Mouse (Mus musculus): Measurements from ENCODE around the gene Cst11.

- no peak for TF ChIP-seq CTCF (IDR thresholded peaks at IDR 0.05)
- no peak for TF ChIP-seq EP300 (IDR thresholded peaks at IDR 0.05)
Observed at GRCm38 (mm10) chr2:148754310-148754846, 16.9 kb downstream of the Cst11 start.
